Mouse (Mus musculus): ENCODE measurements around the gene Ggt5.
A peak's percentile ranks its signal among the peaks of the same experiment; 100 is the strongest.

The Ggt5 gene

GRCm38 (mm10) chr10:75568441-75568840 is 20.7 kb upstream of the Ggt5 start:
- no peak for DNase-seq (ENCODE audit: low read depth, low spot score)

GRCm38 (mm10) chr10:75568851-75569250 is 20.3 kb upstream of the Ggt5 start:
- DNase-seq (ENCODE audit: low read depth, low spot score) = no peak

- DNase-seq (ENCODE audit: low read depth, low spot score) = no peak
These were observed 18.0 kb upstream of the Ggt5 start for GRCm38 (mm10) chr10:75570981-75571657.

- DNase-seq (ENCODE audit: low read depth, low spot score) = no peak
These were observed 17.2 kb upstream of the Ggt5 start for GRCm38 (mm10) chr10:75571937-75572336.

GRCm38 (mm10) chr10:75573181-75573580 is 16.0 kb upstream of the Ggt5 start:
- DNase-seq (ENCODE audit: low read depth, low spot score) = no peak

GRCm38 (mm10) chr10:75573965-75574364 is 15.2 kb upstream of the Ggt5 start:
- DNase-seq (ENCODE audit: low read depth, low spot score) = no peak

GRCm38 (mm10) chr10:75579129-75579528 is 10.0 kb upstream of the Ggt5 start:
- DNase-seq (ENCODE audit: low read depth, low spot score) = no peak

GRCm38 (mm10) chr10:75585876-75586552 is 3.1 kb upstream of the Ggt5 start:
- peak; percentile 92 for DNase-seq (ENCODE audit: low read depth, low spot score)

- DNase-seq (ENCODE audit: low read depth, low spot score) = no peak
These were observed 2.6 kb upstream of the Ggt5 start for GRCm38 (mm10) chr10:75586553-75586879.

GRCm38 (mm10) chr10:75587781-75588180 is 1.4 kb upstream of the Ggt5 start:
- DNase-seq (ENCODE audit: low read depth, low spot score) = no peak

GRCm38 (mm10) chr10:75588336-75588735 is 804 bp upstream of the Ggt5 start:
- DNase-seq (ENCODE audit: low read depth, low spot score) = no peak

GRCm38 (mm10) chr10:75589651-75590050 is 511 bp downstream of the Ggt5 start:
- DNase-seq (ENCODE audit: low read depth, low spot score) = no peak

GRCm38 (mm10) chr10:75591211-75591894 is 2.2 kb downstream of the Ggt5 start:
- peak; percentile 49 for DNase-seq (ENCODE audit: low read depth, low spot score)

GRCm38 (mm10) chr10:75592585-75592984 is 3.4 kb downstream of the Ggt5 start:
- DNase-seq (ENCODE audit: low read depth, low spot score) = no peak

- peak; percentile 23 for DNase-seq (ENCODE audit: low read depth, low spot score)
These were observed 6.8 kb downstream of the Ggt5 start for GRCm38 (mm10) chr10:75595981-75596380.

GRCm38 (mm10) chr10:75600189-75600730 is 11.1 kb downstream of the Ggt5 start:
- DNase-seq (ENCODE audit: low read depth, low spot score) = no peak

- no peak for DNase-seq (ENCODE audit: low read depth, low spot score)
These were observed 16.2 kb downstream of the Ggt5 start for GRCm38 (mm10) chr10:75605162-75605846.

- DNase-seq (ENCODE audit: low read depth, low spot score) = no peak
These were observed 18.1 kb downstream of the Ggt5 start for GRCm38 (mm10) chr10:75607253-75607652.

- no peak for DNase-seq (ENCODE audit: low read depth, low spot score)
These were observed 19.8 kb downstream of the Ggt5 start for GRCm38 (mm10) chr10:75608975-75609374.

- DNase-seq (ENCODE audit: low read depth, low spot score) = no peak
These were observed 21.3 kb downstream of the Ggt5 start for GRCm38 (mm10) chr10:75610486-75610885.

- no peak for DNase-seq (ENCODE audit: low read depth, low spot score)
These were observed 26.9 kb downstream of the Ggt5 start for GRCm38 (mm10) chr10:75616044-75616443.

GRCm38 (mm10) chr10:75620818-75621217 is 31.7 kb downstream of the Ggt5 start:
- DNase-seq (ENCODE audit: low read depth, low spot score) = no peak
